Mouse (Mus musculus) G1E (cell line): Measurements from ENCODE around the gene Ptdss2.

Experiments used
- CTCF ChIP-seq: IDR thresholded peaks from 2 replicates; pipeline ENCODE4 v1.5.1; 2012; ENCODE audit warnings: low read depth, low read length, inconsistent platforms, mixed read lengths
- GATA2 ChIP-seq: IDR thresholded peaks from 2 replicates; pipeline ENCODE4 v1.6.1; 2012; ENCODE audit warnings: low read depth, low read length, inconsistent platforms, borderline replicate concordance

DNA sequence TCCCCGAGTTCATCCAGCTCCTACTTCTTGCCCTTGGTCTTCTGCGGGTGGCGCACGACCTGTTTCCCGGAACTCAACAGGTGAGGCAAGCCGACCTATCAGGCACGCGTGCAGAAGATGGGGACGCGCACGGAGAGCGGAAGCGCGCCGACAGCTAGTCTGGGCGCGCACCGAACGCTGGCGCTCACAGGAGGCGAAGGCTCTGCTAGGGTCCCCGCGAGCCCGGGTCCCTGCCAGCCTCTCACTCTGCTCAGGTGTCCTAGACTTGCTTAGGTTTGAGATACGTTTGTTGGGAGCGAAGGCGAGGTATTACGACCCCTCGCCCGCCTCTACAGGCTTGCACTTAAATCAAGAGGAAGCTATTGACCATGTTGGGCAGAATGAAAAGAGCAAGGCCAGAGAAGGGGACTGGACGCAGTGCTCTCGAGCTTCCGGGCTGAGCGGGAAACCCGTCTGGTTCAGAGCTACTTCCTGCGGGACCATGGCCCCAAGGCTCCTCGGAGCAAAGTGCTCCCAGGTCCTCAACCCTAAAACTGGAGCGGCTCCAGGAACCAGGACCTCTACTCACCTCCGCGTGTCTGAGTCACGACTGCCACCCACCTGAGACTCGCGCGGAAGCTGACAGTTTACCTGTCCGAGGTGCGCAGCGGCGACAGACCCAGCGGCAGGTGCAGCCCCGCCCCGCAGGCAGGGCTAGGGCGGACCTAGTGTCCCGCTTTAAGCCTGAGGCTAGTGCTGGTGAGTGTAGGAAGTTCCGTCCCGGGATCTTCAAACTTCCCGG lies 22.1 kb upstream of the Ptdss2 start, which contains the start of gene Sigirr:
- TF ChIP-seq CTCF (no peak), GATA2 (no peak)
